Mouse (Mus musculus) layer of hippocampus, adult 9-10 months (tissue): ENCODE results near the gene Rgl1.
"Not testable (repeated sequence)": the region's sequence is repeated elsewhere in the genome, so short reads cannot be mapped to it uniquely, and the experiment has no call there.

Experiments used
- DNase-seq: peaks from one replicate; pipeline ENCODE4 v3.0.0; 2022; ENCODE audit warnings: low spot score

Rgl1 gene

GRCm38 (mm10) chr1:152785446-152785845, 19.3 kb upstream of the Rgl1 start:
- DNase-seq: not testable (repeated sequence)

- no peak for DNase-seq
Observed at GRCm38 (mm10) chr1:152784620-152785019, 18.5 kb upstream of the Rgl1 start.

- DNase-seq: peak; percentile 41
Observed at GRCm38 (mm10) chr1:152779071-152779737, 13.1 kb upstream of the Rgl1 start.

GRCm38 (mm10) chr1:152774601-152775000, 8.4 kb upstream of the Rgl1 start:
- DNase-seq: not testable (repeated sequence)

- DNase-seq: no peak
Observed at GRCm38 (mm10) chr1:152771016-152771415, 4.9 kb upstream of the Rgl1 start.

DNA sequence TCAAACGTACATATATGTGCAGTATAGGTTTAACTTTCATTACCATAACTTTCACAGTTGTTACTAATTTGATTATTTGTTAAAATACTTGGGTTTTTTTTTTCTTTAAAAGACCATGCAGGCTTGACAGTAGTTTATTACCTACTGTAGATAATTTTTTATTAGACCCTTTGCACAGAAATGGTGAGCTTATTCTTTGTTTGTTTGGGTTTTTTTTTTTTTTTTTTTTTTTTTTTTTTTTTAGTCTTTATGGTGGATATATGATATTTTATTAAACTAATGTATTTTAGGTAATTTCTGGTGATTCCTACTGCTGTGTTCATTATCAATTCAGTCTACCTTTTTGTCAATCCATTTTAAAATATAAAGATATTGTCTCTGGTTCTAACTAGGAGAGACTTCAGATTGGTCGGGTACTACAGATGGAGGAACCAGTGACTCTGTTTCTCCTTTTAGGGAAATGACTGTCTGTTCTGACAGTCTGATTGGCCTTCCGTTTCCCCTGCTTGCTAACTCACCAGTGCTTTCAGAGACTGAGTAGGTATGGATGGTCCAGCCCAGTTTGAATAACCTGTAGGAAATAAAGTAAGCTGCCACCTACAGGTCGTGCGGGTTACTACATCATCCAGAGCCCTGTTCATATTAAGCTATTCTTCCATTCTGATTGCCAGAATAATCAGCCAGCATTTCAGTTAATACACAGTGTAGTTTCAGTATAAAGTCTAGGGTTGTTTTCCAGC, 1.8 kb upstream of the Rgl1 start:
- peak; percentile 91 for DNase-seq

GRCm38 (mm10) chr1:152766804-152767748, 925 bp upstream of the Rgl1 start:
- DNase-seq: no peak

DNA sequence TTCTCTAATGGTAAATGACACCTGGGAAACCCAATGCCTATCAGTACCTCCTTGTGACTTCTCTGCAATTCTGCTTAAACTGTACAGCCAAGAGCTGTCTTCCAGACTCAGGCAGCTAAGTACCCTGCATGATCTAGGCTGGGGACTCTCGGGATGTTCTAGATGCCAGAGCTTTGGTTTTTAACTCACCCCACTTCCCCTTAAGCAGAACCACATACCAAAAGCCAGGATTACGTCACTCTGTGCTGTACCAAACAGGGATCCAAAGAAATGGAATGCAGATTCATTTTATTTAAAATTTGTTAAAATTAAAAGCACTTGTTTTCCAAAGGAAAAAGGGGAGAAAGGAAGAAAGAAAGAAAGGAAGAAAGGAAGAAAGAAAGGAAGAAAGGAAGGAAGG, 4.4 kb downstream of the Rgl1 start:
- DNase-seq: no peak

GRCm38 (mm10) chr1:152750312-152750965, 15.7 kb downstream of the Rgl1 start, which contains the start of gene Apobec4:
Gene Apobec4 (plus strand): TSS chr1:152750551.
- DNase-seq: peak; percentile 33

DNA sequence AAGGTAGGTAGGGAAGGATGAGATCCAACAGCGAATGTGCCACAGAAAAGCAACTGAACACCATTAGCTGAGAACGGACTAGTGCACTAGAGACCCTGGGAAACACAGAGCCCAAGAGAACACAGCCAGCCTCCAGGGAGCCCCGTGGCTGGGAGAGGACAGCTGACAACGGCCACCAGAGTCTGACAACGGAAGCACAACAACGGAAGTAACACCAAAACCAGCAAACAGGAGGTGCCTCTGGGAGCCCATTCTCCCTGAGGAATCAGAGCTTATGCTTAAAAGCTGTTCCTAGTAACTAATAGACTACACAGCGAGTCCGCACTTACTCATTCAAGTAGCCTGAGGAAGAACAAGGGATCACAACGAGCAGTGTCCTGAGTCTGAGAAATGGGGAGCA, 16.9 kb downstream of the Rgl1 start:
- no peak for DNase-seq

DNA sequence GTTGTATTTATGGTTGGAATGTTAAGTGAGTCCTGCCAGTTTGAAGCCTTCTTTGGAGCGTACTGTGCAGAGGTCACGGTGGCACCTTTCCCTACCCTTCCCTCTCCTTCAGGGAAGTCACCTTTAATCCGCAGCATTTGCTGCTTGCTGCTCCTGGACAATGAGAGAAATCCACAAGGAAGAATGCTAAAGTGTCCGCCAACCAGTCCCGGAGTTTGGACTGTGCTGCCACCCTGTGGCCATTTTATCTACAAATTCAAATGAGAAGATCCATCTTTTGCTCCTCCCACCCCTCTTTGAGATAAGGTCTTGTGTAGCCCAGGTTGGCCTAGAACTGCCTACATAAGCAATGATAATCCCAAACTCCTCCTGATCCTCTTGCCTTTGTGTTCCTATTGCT, 19.7 kb downstream of the Rgl1 start:
- peak; percentile 86 for DNase-seq

DNA sequence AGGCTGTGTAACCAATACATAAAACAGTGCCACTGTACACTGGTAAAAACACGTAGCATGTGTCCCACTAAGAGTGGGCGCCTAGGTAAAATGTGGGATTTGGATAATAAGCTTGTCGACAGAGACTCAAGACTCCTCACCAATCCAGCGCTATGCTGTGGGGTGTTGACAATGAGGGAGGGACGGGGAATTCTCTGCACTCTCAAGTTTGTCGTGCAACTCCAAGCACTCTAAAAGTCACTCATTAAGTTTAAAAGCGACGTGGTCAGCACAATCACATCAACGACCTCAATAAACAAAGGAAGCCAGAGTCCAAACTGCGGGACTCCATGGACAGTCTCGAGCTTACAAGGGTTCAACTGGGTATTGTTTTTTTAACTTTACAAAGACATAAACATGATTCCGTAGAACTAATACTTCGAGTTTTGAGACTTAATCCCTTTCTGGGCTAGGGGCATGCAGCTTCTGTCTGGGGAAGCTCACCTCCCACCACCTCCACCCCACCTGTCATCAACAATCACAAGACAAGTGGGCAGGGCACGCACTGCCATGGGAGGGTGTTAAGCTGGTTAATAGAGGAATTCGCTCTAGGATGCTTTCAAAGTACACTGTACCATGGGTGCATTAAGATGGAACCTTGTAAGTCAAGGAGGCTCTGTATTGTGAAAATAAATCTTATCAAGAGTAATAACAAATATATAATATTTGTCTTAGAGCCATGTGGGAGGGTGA, 22.9 kb downstream of the Rgl1 start:
- no peak for DNase-seq

DNA sequence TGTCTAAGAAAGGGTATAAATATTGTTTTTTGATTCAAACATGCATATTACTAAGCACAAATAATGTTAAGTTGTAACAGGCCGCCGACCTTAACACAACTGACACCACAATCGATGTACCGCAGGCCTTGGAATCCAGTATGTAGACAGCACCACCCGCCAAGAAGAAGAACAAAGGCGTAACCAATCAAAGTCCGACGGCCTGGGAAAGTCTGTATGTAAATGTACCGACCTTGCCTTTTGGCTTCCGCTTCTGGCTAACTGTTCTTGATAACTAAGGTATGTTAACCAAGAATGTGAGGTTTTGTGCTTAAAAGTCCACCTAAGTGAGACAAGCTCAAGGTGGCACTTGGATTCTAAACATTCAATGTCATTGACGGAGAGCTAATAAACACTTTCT, 26.8 kb downstream of the Rgl1 start:
- DNase-seq: no peak

DNA sequence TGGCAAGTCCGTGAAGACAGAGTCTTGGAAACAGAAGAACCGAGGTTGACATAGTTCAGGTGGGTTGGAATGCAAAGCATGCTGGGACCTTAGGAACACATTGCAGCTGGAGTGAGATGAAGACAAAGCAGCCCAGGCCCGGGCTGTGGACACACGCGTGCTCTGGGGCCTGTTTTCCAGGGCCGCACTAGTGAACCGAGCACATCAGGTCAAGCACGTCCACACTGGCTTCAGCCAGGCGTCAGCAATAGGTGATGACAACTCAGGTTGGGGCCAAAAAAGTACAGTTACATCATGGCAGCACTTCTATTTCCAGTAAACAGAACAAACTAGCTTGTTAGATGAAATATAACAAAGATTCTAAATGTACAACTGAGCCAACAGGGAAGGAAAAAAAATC, 27.4 kb downstream of the Rgl1 start:
- no peak for DNase-seq

DNA sequence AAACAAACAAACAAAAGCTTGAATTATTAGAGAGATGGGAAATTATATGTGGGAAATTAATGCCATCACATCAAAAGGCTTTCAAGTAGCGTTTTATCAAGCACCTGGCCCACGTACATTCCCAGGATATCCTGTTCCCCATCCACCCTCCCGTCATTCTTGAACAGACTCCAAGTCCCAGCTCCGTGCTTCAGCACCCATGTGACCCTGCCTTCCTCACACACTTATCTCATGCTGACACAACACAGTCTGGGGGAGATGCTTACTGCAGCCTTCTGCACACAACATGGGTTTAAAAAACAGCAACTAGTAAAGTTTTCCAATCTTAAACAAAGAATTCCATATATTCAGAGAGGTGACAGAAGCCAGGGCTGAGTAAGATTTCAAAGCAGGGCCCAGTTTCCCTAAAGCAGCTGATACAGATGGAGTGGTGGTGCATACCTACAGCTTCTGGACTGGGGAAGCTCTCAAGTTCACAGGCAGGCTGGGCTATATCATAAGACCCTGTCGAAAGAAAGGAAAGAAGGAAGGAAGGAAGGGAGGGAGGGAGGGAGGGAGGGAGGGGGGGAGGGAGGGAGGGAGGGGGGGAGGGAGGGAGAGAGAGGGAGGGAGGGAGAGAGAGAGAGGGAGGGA, 38.4 kb downstream of the Rgl1 start:
- no peak for DNase-seq

- DNase-seq: no peak
Observed at GRCm38 (mm10) chr1:152726095-152726494, 40.1 kb downstream of the Rgl1 start.

DNA sequence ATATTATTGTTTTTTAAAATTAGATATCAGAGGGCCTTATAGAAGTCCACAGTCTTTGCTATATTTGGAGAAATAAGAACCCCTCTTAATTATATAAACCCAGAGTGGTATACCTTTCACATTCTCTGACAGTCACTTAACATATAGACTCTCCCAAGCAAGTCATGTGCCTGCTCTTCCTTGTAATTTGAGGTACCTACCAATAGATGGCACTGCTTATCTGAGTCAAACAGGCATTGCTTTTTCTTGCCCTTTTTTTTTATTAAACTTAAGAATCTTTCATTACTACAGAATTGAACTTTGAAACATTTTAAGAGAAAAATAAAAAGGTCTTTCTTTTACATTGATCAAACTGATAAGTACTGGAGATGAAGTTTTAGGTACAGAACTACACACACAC, 41.9 kb downstream of the Rgl1 start:
- no peak for DNase-seq

DNA sequence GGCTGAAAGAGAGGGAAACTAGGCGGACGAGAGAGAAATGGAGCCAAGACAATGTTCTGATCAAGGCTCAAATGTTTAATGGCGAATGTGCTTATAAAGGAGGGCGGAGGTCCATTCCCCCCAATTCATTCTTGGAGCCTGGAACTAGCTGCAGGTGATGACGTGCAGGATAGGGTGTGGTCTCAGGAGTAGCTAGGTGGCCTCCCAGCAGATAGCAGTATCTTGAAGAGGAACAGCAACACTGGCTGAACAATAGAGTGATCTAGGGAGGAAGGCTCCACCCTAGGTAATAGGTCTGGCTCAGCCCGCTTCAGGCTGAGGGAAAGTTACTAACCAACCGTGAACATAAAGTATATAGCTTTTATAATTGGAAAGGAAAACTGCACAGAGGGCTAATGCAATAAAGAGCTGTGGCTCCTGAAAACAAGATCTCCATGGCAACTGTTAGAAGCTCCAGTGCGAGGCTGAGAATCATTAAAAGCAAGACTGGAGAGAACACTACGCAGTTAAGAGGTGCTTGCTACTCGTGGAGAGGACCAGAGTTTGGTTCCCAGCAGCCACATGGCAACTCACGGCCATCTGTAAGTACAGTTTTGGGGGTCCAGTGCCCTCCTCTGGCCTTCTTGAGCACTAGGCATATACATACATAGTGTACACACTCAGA, 44.5 kb downstream of the Rgl1 start:
- DNase-seq: no peak

DNA sequence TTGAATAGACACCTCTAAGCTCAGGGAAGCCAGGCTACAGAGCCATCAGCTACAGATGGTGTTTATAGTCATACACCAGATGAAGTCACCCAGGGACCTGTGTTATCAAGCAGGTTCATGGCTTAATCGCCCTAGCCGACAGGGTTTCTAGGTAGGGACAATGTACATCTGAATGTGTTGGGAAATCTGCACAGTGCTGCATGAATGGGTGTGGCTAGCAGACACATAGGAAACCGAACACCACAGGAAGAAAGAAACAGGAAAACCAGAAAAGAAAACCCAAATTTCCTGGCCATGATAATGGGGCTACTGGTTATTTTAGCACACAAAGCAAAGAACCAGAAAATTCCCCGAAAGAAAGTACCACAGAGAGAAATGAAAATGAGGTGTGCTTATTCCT, 45.2 kb downstream of the Rgl1 start:
- DNase-seq: no peak

- no peak for DNase-seq
Observed at GRCm38 (mm10) chr1:152718200-152718599, 48.0 kb downstream of the Rgl1 start.
